Mouse (Mus musculus): Measurements from ENCODE around the gene Zfp870.

Zfp870 gene

DNA sequence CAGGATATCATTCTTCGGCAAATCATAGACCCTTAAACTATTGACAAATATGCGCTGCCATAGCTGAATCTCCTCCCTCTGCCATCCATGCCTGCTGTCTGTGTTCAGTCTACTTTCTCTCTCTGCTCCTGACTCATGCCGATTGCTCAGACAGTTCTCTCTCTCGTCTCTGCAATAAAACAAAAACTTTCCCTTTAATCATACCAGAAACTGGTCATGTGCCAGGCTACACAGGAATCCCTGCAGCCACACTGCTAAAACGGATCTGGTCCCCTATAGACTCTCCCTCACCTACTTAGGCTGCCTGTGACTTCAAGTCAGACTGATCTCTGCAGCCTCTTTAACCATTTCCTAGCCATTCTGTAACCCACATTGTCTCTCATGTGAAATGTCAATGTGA is 18.7 kb downstream of the Zfp870 start:
- intact Hi-C loops (cut with DNase I): no loop called here

DNA sequence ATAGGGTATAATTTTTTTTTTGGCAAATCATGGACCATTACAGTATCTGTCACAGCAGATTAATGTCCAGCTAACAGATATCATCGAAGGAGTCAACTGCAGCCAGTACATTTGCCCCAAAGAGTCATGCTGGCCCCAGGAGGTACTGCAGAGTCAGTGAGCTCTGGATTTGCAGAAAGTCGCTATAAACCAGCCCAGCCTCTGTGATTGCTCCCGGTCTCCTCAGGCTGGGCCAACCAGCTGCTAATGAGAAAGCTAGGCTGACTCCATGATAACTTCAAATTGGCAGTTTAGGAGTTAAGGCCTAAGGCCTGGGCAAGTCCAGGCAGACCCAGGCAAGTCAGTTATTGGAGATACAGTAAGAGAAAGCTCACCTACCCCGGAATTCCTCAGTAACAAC is 19.4 kb downstream of the Zfp870 start:
- intact Hi-C loops (cut with DNase I): no loop called here

DNA sequence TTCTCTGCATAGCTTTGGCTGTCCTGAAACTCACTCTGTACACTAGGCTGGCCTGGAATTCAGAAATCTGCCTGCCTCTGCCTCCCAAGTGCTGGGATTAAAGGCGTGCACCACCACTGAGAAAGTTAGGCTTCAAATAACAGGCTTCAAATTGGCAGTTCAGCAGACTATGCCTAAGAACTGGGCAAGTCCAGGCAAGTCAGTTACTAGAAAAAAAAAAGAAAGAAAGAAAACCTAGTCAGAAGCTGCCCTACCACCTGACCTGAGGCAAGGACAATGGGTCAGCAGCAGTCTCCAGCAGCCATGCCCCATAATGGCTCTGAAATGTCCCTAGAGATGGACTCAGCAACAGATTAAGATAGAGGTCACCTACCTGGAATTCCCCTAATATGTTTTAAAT is 20.0 kb downstream of the Zfp870 start:
- intact Hi-C loops (cut with DNase I): no loop called here

DNA sequence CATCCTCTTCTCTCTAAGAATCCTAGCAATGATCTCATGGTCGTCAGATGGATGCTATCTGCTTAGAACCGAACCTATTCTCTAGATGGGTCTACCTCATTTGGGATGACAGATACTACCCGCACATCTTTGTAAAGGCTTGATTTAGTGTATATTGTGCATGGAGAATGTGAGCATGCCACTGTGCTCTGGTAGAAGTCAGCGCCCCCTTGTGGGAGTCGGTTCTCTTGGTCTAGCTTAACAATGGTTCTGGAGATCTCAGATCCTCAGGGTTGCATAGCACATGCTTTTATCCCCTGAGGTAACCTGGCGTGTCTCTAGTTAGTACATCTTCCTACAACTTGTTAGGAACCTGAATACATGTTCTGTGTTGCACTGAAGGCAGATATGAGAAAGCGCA is 24.2 kb downstream of the Zfp870 start:
- intact Hi-C loops (cut with DNase I): loop anchor here (10.0 kb wide), 2 partner anchors 132 to 232 kb away; no protein-coding TSS in a partner anchor

DNA sequence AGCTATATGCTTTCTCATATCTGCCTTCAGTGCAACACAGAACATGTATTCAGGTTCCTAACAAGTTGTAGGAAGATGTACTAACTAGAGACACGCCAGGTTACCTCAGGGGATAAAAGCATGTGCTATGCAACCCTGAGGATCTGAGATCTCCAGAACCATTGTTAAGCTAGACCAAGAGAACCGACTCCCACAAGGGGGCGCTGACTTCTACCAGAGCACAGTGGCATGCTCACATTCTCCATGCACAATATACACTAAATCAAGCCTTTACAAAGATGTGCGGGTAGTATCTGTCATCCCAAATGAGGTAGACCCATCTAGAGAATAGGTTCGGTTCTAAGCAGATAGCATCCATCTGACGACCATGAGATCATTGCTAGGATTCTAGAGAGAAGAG is 34.7 kb downstream of the Zfp870 start:
- intact Hi-C loops (cut with DNase I): loop anchor here (5.0 kb wide), 1 partner anchor 96 kb away; no protein-coding TSS in a partner anchor

DNA sequence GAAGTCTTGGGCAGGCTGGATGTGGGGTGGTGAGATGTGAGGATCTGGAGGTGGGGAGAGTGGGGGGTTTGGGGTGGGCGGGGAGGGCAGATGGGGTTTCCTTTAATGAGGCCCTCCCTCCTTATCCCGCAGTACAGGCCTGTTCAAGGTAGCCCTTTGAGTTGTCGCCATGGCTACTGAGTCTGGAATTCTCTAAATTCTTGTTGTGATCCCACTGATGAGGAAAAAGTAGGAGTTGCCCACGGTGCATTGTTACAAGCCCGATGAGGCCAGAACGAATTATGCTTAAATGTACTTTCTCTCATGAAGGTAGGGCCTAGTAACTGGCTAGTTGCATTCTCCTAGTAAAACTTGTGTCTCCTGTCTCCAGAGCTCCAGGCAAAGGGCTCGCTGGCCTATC is 39.9 kb downstream of the Zfp870 start:
- intact Hi-C loops (cut with DNase I): no loop called here

DNA sequence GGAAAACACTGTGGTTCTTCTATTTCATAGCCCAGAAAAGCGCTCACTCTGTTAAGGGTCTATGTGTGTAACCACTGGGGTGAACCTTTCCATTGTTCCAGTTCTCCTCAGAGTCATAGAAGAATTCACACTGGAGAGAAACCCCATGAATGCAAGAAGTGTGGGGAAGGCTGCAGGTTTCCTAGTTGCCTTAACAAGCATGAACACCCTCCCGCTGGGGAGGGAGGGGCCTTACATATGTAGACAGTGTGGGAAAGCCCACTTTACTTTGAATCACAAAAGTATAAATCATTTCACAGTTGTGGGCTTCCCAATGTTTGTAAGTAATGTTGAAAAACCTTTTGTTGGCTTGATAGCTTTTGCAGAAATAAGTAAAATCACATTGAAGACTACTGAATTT is 50.1 kb downstream of the Zfp870 start:
- intact Hi-C loops (cut with DNase I): no loop called here

DNA sequence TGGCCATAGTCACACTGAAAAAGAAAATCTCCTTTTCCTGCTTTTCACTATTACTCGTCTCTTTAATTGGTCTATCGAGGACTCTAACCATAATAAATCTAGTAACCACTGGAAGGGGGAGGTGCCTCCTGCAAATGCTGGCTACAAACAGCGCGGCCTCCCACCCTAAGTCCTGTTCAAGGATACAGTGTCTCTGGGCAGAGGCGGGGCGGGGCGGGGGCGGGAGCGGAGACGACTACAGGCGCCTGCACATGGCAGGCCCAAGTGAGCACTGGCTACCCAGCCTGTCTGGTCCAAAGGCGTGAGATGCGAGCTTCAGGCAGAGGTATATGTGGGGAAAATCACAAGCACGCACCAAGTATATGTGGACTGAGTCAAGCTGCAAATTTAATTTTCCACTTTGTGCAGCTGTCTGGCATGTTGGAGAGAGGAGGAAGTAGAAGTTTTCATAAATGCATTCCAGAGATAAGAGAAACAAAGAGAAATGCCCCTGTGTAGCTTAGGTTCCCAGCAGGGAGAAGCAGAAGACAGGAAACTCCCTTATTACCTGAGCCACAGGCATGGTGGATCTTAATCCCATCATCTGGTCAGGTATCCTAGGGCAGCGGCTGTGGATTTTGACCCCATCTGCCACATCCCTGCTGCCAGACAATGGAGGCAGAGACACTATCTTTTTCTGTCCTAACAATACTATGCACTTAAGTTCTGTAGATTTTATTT is 52.2 kb downstream of the Zfp870 start:
- intact Hi-C loops (cut with DNase I): no loop called here

DNA sequence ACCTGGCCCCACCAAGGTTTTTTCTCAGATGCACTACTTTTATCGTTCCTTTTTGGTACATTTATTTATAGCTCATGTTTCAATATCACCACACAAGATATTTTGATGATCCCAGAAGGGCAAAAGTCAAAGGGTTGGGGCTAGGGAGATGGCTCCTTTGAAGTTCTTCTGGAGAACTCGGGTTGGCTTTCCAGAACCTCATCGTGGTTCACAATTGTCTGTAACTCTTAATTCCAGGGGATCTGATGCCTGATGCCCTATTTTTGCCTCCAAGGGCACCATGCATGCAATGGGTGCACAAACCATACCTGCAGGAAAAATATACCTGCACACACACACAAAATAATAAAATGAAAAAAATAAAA is 61.0 kb downstream of the Zfp870 start:
- intact Hi-C loops (cut with DNase I): no loop called here

DNA sequence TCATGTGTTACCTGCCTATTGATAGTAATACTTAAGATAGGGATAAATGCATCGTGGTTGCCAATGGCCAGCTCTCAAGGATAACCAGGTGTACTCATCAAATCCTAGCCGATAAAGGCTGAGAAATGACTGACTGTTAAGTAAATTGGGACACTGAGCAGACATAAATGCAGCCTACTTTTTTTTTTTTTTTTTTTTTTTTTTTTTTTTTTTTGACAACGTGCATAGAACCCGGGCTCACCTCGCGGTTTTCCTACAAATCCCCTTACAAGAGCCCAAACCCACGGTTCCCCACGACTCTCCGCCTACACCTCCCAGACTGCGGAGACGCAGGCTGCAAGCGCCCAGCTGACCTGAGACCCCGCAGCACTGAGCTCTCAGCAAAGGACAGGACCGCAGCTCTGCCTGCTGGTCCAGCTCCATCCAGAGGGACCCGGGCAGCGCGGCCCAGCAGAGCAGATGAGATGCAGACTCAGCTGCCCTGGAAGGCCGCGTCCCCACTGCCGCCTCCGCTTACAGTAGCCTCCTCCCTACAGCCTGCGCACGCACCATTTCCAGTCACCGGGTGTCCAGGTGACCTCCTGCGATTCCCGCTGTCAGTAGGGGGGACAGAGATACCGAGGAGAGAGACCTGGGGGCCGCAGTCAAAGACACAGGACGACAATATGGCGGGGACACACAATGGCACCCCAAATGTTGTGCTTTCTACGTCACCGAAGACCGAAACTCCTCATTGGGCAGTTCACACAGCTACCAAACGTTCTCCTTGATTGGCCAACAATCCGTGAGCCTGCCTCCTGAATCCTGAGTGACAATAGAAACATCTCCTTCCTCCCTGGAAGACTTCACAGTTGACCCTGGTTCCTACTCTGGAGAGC is 61.7 kb downstream of the Zfp870 start, which contains the start of gene Zfp799:
Zfp799 (minus strand) TSS at position 722 of the 878 bp plus-strand sequence.
- intact Hi-C loops (cut with DNase I): no loop called here

Data from adrenal gland (tissue).